Mouse (Mus musculus): ENCODE results near the gene Sft2d1.

The Sft2d1 gene

GRCm38 (mm10) chr17:8361281-8362103, 50.6 kb downstream of the Sft2d1 start:
- peak in 1 of 2 experiments; percentile 36 for DNase-seq (ENCODE audit: low spot score in 2 of 2)

GRCm38 (mm10) chr17:8367514-8368480, 56.9 kb downstream of the Sft2d1 start:
- DNase-seq (ENCODE audit: low spot score in 2 of 2): peak; percentile 70 to 78

DNA sequence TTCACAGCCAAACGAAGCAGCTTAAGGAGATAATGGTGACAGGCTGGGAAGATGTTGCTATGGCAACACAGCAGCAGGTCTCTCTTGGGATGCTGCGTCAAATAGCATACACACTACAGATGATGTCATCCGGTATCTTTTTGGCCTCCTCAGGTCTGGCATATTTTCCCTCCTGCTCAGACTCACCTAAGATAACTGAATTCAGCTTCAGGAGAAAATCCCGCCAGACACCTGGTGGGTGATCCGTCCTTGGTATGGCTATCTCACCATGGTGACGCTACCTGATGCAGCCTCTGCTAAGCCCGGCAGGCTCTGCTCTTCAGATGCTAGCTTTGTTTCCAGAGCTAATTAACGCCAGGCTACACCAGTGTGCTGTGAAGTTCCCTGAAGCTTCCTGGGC, 57.7 kb downstream of the Sft2d1 start:
- DNase-seq (ENCODE audit: low spot score in 2 of 2): peak; percentile 81 to 94

DNA sequence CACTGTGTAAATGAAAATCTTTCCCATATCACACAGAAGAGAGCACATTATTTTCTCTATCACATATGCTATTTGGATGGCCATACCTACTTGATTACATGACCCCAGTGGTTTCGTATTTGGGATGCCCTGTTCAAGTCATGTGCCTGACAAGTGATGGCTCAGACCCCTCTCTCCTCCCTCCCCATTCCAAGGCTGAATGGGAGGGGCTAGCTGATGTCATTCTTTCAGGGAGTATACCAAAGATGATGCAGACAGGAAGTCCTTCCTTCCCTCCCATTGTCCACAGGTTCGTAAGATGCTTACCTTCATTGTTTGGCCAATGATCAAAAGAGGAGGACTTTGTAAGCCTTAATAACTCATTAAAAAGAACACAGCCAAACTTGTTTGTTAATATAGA, 58.3 kb downstream of the Sft2d1 start:
- DNase-seq (ENCODE audit: low spot score in 2 of 2): no peak

- peak in 1 of 2 experiments; percentile 50 for DNase-seq (ENCODE audit: low spot score in 2 of 2)
These were observed 59.8 kb downstream of the Sft2d1 start for GRCm38 (mm10) chr17:8370634-8371229.

- peak; percentile 92 to 94 for DNase-seq (ENCODE audit: low spot score in 2 of 2)
These were observed 60.9 kb downstream of the Sft2d1 start for GRCm38 (mm10) chr17:8371834-8372233.

- DNase-seq (ENCODE audit: low spot score in 2 of 2): peak; percentile 87 to 90
These were observed 61.6 kb downstream of the Sft2d1 start for GRCm38 (mm10) chr17:8372286-8373046.
